Mouse (Mus musculus): ENCODE results near the gene Olfr819. TPM values are rescaled to one million over a fixed set of nuclear protein-coding genes. Genes with fewer than 3 reads are reported as not detected.

Gene Olfr819
- polyA plus RNA-seq, 1 experiment from 2014 or later, result not detected

Other genes starting within 250 kb of the Olfr819 start
- gene Olfr805, start 237.9 kb downstream of the Olfr819 start, polyA plus RNA-seq (2016; fragmentation: Nextera tagmentation; extraction: Ambion mirVana), result not detected in 2 replicates
- gene Olfr806, start 225.3 kb downstream of the Olfr819 start, polyA plus RNA-seq (2016; fragmentation: Nextera tagmentation; extraction: Ambion mirVana), result not detected in 2 replicates
- gene Olfr807, start 209.5 kb downstream of the Olfr819 start, polyA plus RNA-seq (2016; fragmentation: Nextera tagmentation; extraction: Ambion mirVana), result not detected in 2 replicates
- not detected in 2 replicates for gene Olfr808, start 201.8 kb downstream of the Olfr819 start, polyA plus RNA-seq (2016; fragmentation: Nextera tagmentation; extraction: Ambion mirVana)
- not detected in 2 replicates for gene Olfr809, start 192.6 kb downstream of the Olfr819 start, polyA plus RNA-seq (2016; fragmentation: Nextera tagmentation; extraction: Ambion mirVana)
- gene Olfr810, start 172.3 kb downstream of the Olfr819 start, polyA plus RNA-seq (2016; fragmentation: Nextera tagmentation; extraction: Ambion mirVana), result not detected in 2 replicates
- gene Olfr811, start 162.9 kb downstream of the Olfr819 start, polyA plus RNA-seq (2016; fragmentation: Nextera tagmentation; extraction: Ambion mirVana), result not detected in 2 replicates
- not detected in 2 replicates for gene Olfr812, start 121.2 kb downstream of the Olfr819 start, polyA plus RNA-seq (2016; fragmentation: Nextera tagmentation; extraction: Ambion mirVana)
- gene Olfr813, start 111.9 kb downstream of the Olfr819 start, polyA plus RNA-seq (2016; fragmentation: Nextera tagmentation; extraction: Ambion mirVana), result 0.18 TPM in 1 of 2 replicates, not detected in the other
- not detected in 2 replicates for gene Olfr814, start 87.4 kb downstream of the Olfr819 start, polyA plus RNA-seq (2016; fragmentation: Nextera tagmentation; extraction: Ambion mirVana)
- not detected in 2 replicates for gene Olfr815, start 61.4 kb downstream of the Olfr819 start, polyA plus RNA-seq (2016; fragmentation: Nextera tagmentation; extraction: Ambion mirVana)
- gene Olfr816, start 51.7 kb downstream of the Olfr819 start, polyA plus RNA-seq (2016; fragmentation: Nextera tagmentation; extraction: Ambion mirVana), result not detected in 2 replicates
- gene Olfr818, start 18.2 kb downstream of the Olfr819 start, polyA plus RNA-seq (2016; fragmentation: Nextera tagmentation; extraction: Ambion mirVana), result not detected in 2 replicates
- not detected in 2 replicates for gene Olfr247, start 8.9 kb upstream of the Olfr819 start, polyA plus RNA-seq (2016; fragmentation: Nextera tagmentation; extraction: Ambion mirVana)
- gene Gm10310, start 17.8 kb upstream of the Olfr819 start, polyA plus RNA-seq (2016; fragmentation: Nextera tagmentation; extraction: Ambion mirVana), result not detected in 2 replicates
- gene Olfr820, start 45.4 kb upstream of the Olfr819 start, polyA plus RNA-seq (2016; fragmentation: Nextera tagmentation; extraction: Ambion mirVana), result not detected in 2 replicates
- gene Olfr821, start 63.1 kb upstream of the Olfr819 start, polyA plus RNA-seq (2016; fragmentation: Nextera tagmentation; extraction: Ambion mirVana), result not detected in 2 replicates
- gene Olfr822, start 103.9 kb upstream of the Olfr819 start, polyA plus RNA-seq (2016; fragmentation: Nextera tagmentation; extraction: Ambion mirVana), result not detected in 2 replicates
- gene Olfr823, start 148.1 kb upstream of the Olfr819 start, polyA plus RNA-seq (2016; fragmentation: Nextera tagmentation; extraction: Ambion mirVana), result not detected in 2 replicates
- gene Olfr824, start 162.7 kb upstream of the Olfr819 start, polyA plus RNA-seq (2016; fragmentation: Nextera tagmentation; extraction: Ambion mirVana), result not detected in 2 replicates
- gene Olfr825, start 199.5 kb upstream of the Olfr819 start, polyA plus RNA-seq (2016; fragmentation: Nextera tagmentation; extraction: Ambion mirVana), result not detected in 2 replicates
- gene Olfr826, start 216.9 kb upstream of the Olfr819 start, polyA plus RNA-seq (2016; fragmentation: Nextera tagmentation; extraction: Ambion mirVana), result not detected in 2 replicates
- not detected in 2 replicates for gene Olfr827, start 247.1 kb upstream of the Olfr819 start, polyA plus RNA-seq (2016; fragmentation: Nextera tagmentation; extraction: Ambion mirVana)

All from embryonic facial prominence, embryonic 12.5 days (tissue).